Mouse (Mus musculus) E14TG2a.4 (cell line): ENCODE measurements around the gene E2f4.

Experiments
- CTCF ChIP-seq: conservative IDR thresholded peaks from 2 replicates; pipeline ENCODE4 v1.5.1; 2014; ENCODE audit warnings: low read length
- POU5F1 ChIP-seq: IDR thresholded peaks from 2 replicates; pipeline ENCODE4 v1.6.1; 2014; ENCODE audit warnings: low read length, borderline replicate concordance

- TF ChIP-seq CTCF = no peak
- TF ChIP-seq POU5F1 = no peak
Observed at GRCm38 (mm10) chr8:105313622-105314402, 16.3 kb downstream of the E2f4 start.
